Mouse (Mus musculus): ENCODE measurements at regions not wholly inside any gene's neighbourhood (a gene's known extent, or its start where the extent isn't known, plus 50 kb on each side); places are given as distances from the start of the nearest gene placed in this dataset.
A peak's percentile ranks its signal among the peaks of the same experiment; 100 is the strongest.

DNA sequence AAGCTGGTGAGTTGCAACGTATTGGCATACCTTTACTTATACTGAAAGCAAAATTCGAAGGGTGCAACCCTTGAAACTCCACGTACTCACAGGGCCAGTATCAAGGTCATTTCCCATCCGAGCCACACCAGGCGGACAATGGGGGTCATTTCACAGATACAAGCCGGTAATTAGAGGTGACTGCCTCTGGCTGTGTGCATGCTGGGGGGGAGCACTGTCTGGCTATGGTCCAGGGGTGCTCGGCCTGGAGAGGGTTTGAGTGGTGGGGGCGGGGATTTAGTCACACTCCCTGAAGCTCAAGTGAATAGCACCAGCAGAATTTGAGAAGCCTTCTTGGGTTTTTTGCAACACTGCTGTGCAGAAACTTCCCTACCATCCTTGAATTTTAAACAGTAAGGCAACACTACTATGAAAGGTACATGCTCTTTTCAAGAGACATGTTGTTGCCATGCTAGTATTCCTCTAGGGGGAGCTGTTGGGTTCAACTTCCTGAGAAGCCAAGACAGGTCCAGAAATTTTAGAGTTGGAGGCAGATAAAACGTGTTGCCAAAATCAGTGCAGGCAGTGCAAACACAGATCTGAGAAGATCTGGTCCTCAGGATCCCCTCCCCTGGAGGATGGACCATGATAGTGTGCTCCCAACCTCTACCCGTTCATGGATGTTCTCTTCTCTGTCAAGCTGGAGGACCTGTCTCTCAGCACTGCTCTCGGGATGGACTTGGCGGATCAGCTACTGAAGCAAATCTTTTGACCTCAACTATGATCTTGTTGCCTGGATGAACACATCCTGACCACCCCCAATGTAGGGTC lies 204.7 kb downstream of the 1700129C05Rik start:
- peak; percentile 59 for ATAC-seq
- H3K4me2 ChIP-seq (ENCODE audit: low read depth, low read length), result peak overlapping the region; percentile 41
- H3K27me3 ChIP-seq (ENCODE audit: insufficient read depth, low read length), result no peaks in the 10 kb centered on the region
- peak overlapping the region; percentile 3; the same call in 1 of the 2 replicates for H3K4me3 ChIP-seq (ENCODE audit: low read length)
- peak; percentile 76 for DNase-seq (ENCODE audit: low spot score)
- no peak overlapping the region for H3K9ac ChIP-seq (replicated peaks; ENCODE audit: low read length)
- peak overlapping the region; percentile 7; the same call in 1 of the 2 replicates for H3K27ac ChIP-seq
- H3K36me3 ChIP-seq (ENCODE audit: insufficient read depth, low read length), result no peaks in the 10 kb centered on the region
- no peaks in the 10 kb centered on the region for H3K9me3 ChIP-seq (ENCODE audit: low read length)
- peak; percentile 67 for TF ChIP-seq CTCF (IDR thresholded peaks at IDR 0.05; ENCODE audit: low read depth)
- 28% methylated on average over 12 of the region's 12 CpGs for WGBS
- H3K4me1 ChIP-seq (ENCODE audit: insufficient read depth, low read length), result no peaks in the 10 kb centered on the region

DNA sequence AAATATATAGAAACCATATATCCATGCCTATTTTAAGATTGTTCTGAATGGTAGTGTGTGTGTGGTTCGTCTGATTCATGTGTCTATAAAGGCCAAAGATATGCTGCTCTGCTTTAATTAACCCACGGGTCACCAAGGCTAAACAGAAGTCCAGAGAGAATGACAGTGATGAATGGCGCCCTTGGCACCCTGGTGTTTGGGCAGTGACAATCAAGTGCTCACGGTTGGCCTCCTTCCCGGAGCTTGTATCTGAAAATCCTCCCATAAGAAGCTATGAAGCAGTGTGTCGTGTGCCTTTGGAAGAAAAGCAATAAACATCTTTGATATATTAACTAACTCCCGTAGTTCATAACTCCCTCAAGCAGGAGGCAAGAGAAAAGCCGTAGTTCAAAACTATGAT lies 205.4 kb downstream of the 1700129C05Rik start:
- H3K9ac ChIP-seq (replicated peaks; ENCODE audit: low read length), result no peak overlapping the region
- no peaks in the 10 kb centered on the region for H3K4me1 ChIP-seq (ENCODE audit: insufficient read depth, low read length)
- peak overlapping the region; percentile 3; the same call in 1 of the 2 replicates for H3K4me3 ChIP-seq (ENCODE audit: low read length)
- no peak for TF ChIP-seq CTCF (IDR thresholded peaks at IDR 0.05; ENCODE audit: low read depth)
- H3K9me3 ChIP-seq (ENCODE audit: low read length), result no peaks in the 10 kb centered on the region
- no peak overlapping the region; the same call in 1 of the 2 replicates for H3K27ac ChIP-seq
- WGBS, result 17% methylated on average over 8 of the region's 8 CpGs
- ATAC-seq (peak; percentile 55; the same call in 1 of the 2 replicates), DNase-seq (ENCODE audit: low spot score) (peak; percentile 72)
- peak overlapping the region; percentile 41 for H3K4me2 ChIP-seq (ENCODE audit: low read depth, low read length)
- no peaks in the 10 kb centered on the region for H3K36me3 ChIP-seq (ENCODE audit: insufficient read depth, low read length)
- no peaks in the 10 kb centered on the region for H3K27me3 ChIP-seq (ENCODE audit: insufficient read depth, low read length)

DNA sequence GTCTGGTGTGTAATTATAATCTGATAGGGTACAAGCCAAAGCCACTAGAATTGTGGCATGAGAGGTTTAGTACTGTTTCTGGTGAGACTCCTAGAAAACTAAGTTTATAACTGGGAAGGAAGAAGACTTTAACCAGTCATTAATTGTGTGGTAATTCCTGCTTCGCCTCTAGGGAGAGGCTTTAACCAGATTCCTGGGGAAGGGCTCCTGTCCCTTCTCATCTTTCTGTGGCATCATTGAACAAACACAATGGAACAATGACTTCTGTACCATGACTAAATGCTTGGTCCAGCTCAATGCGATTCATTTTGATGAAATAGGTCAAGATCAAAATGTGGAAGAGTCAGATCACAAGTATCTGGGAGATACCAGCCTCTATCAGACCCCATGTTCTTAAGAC lies 206.6 kb downstream of the 1700129C05Rik start:
- Histone ChIP-seq H3K4me2 (ENCODE audit: low read depth, low read length) (no peak overlapping the region), H3K9me3 (ENCODE audit: low read length) (no peaks in the 10 kb centered on the region), H3K9ac (replicated peaks; ENCODE audit: low read length) (no peak overlapping the region), H3K27ac (no peak overlapping the region), H3K36me3 (ENCODE audit: insufficient read depth, low read length) (no peaks in the 10 kb centered on the region), H3K4me3 (ENCODE audit: low read length) (no peak overlapping the region), H3K27me3 (ENCODE audit: insufficient read depth, low read length) (no peaks in the 10 kb centered on the region), H3K4me1 (ENCODE audit: insufficient read depth, low read length) (no peaks in the 10 kb centered on the region)
- WGBS, result 35% methylated on average over 2 of the region's 2 CpGs
- DNase-seq (ENCODE audit: low spot score), result no peak
- ATAC-seq, result no peak
- no peak for TF ChIP-seq CTCF (IDR thresholded peaks at IDR 0.05; ENCODE audit: low read depth)

DNA sequence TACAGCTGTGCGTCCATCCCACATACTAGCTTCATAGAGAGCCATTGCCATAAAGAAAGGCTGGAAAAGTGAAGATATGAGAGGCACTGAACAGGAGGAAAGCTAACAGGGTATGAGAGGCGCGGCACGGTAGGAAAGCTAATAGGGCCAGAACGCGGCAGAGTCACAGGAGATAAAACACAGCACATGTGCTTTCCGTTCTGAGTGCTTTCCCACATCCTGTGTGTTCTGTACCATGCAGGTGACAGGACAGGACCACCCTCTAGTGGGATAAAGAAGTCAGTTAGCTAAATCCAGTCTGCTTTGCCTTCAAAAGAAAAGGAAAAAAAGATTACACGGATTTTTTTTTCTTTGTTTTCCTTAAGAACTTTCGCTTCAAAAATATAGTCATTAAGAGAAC lies 224.8 kb downstream of the 1700129C05Rik start:
- H3K9ac ChIP-seq (replicated peaks; ENCODE audit: low read length), result no peak overlapping the region
- H3K27ac ChIP-seq, result no peak overlapping the region
- no peaks in the 10 kb centered on the region for H3K4me1 ChIP-seq (ENCODE audit: insufficient read depth, low read length)
- TF ChIP-seq CTCF (IDR thresholded peaks at IDR 0.05; ENCODE audit: low read depth), result peak; percentile 64
- H3K36me3 ChIP-seq (ENCODE audit: insufficient read depth, low read length), result no peaks in the 10 kb centered on the region
- WGBS, result 71% methylated on average over 9 of the region's 9 CpGs
- no peaks in the 10 kb centered on the region for H3K27me3 ChIP-seq (ENCODE audit: insufficient read depth, low read length)
- H3K4me2 ChIP-seq (ENCODE audit: low read depth, low read length), result no peak overlapping the region
- H3K4me3 ChIP-seq (ENCODE audit: low read length), result no peak overlapping the region
- ATAC-seq, result no peak
- peak; percentile 58 for DNase-seq (ENCODE audit: low spot score)
- H3K9me3 ChIP-seq (ENCODE audit: low read length), result no peaks in the 10 kb centered on the region

DNA sequence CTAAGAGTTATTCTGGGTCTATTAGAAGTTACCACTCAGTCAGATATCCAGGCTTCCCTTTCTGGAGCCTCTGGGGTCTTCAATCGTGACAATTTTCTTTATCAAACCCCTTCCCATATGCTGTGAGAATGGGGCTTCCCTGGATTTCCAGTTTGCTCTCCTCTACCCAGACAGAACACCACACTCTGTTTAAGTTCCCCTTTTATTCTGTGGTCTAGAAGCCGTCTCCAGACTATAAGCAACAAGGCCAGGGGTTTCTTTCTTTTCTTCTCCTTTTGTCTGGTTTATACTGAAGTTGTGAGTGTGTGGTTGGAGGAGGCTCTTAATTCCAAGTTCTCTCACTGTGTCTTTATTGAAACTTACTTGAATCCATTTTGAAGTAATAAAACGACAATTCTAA lies 225.5 kb downstream of the 1700129C05Rik start:
- Histone ChIP-seq H3K4me3 (ENCODE audit: low read length) (no peak overlapping the region), H3K27me3 (ENCODE audit: insufficient read depth, low read length) (no peaks in the 10 kb centered on the region), H3K4me1 (ENCODE audit: insufficient read depth, low read length) (no peaks in the 10 kb centered on the region), H3K9me3 (ENCODE audit: low read length) (no peaks in the 10 kb centered on the region), H3K27ac (no peak overlapping the region), H3K4me2 (ENCODE audit: low read depth, low read length) (no peak overlapping the region), H3K36me3 (ENCODE audit: insufficient read depth, low read length) (no peaks in the 10 kb centered on the region), H3K9ac (replicated peaks; ENCODE audit: low read length) (no peak overlapping the region)
- TF ChIP-seq CTCF (IDR thresholded peaks at IDR 0.05; ENCODE audit: low read depth), result no peak
- ATAC-seq (no peak), DNase-seq (ENCODE audit: low spot score) (no peak)
- WGBS, result 76% methylated on average over 3 of the region's 3 CpGs

DNA sequence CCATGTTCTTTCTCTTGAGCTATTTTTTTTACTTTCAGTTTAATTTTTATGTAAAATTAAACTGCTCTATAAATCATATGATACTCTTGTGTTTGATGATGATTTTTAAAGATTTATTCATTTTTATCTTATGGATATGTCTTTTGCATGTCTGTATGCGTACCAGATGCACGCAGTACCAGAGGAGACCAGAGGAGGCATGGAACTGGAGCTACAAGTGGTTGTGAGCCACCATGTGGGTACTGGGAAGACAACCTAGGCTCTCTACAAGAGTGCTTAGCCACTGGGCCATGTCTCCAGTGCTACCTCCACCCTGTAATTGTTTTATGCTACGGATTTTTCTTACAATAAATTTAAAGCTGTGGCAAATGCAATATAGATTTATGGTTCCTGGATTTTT lies 227.8 kb downstream of the 1700129C05Rik start:
- TF ChIP-seq CTCF (IDR thresholded peaks at IDR 0.05; ENCODE audit: low read depth), result peak; percentile 48
- Histone ChIP-seq H3K9me3 (ENCODE audit: low read length) (no peaks in the 10 kb centered on the region), H3K4me1 (ENCODE audit: insufficient read depth, low read length) (no peaks in the 10 kb centered on the region), H3K4me3 (ENCODE audit: low read length) (no peak overlapping the region), H3K9ac (replicated peaks; ENCODE audit: low read length) (no peak overlapping the region), H3K27ac (no peak overlapping the region), H3K4me2 (ENCODE audit: low read depth, low read length) (no peak overlapping the region), H3K27me3 (ENCODE audit: insufficient read depth, low read length) (no peaks in the 10 kb centered on the region), H3K36me3 (ENCODE audit: insufficient read depth, low read length) (no peaks in the 10 kb centered on the region)
- ATAC-seq, result no peak
- WGBS, result 92% methylated on average over 3 of the region's 3 CpGs
- DNase-seq (ENCODE audit: low spot score), result no peak

DNA sequence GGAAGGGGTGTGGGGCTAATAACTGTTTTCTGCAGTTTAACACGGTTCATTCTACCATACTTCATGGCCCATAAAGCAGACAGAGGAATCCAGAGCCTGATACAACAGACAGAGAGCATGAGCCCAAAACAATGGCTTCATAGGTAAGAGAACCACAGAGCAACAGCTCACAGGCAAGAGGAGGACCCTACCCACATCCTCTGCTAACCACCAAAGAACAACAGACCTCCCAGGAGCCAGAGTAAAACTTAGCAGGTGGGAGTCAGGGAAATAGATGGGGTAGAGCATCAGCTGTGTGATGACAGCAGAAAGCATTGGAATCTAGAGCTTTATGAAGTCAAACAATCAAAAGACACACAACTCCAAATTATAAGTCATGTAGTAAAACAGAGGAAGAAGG lies 231.8 kb downstream of the 1700129C05Rik start:
- H3K4me1 ChIP-seq (ENCODE audit: insufficient read depth, low read length), result no peaks in the 10 kb centered on the region
- no peaks in the 10 kb centered on the region for H3K36me3 ChIP-seq (ENCODE audit: insufficient read depth, low read length)
- no peaks in the 10 kb centered on the region for H3K27me3 ChIP-seq (ENCODE audit: insufficient read depth, low read length)
- H3K9ac ChIP-seq (replicated peaks; ENCODE audit: low read length), result no peak overlapping the region
- no peak overlapping the region for H3K4me3 ChIP-seq (ENCODE audit: low read length)
- WGBS, result 89% methylated on average over 1 of the region's 1 CpGs
- no peak for TF ChIP-seq CTCF (IDR thresholded peaks at IDR 0.05; ENCODE audit: low read depth)
- DNase-seq (ENCODE audit: low spot score), result no peak
- no peaks in the 10 kb centered on the region for H3K9me3 ChIP-seq (ENCODE audit: low read length)
- no peak overlapping the region for H3K27ac ChIP-seq
- ATAC-seq, result no peak
- H3K4me2 ChIP-seq (ENCODE audit: low read depth, low read length), result no peak overlapping the region

All from hindbrain, postnatal 0 days (tissue).